Mouse (Mus musculus) bone marrow, adult 2 months (tissue): Measurements from ENCODE around the gene Iqsec1.

Experiments
- CTCF ChIP-seq: fragments of 200-500 bp; IDR thresholded peaks from 2 replicates; pipeline ENCODE4 v1.5.1; 2011; ENCODE audit warnings: low read length, control low read depth; ENCODE audit not compliant: control insufficient read depth, insufficient read depth
- POLR2A ChIP-seq: fragments of 200-500 bp; IDR thresholded peaks from 2 replicates; pipeline ENCODE4 v1.6.1; 2011; ENCODE audit warnings: low read depth, mild to moderate bottlenecking, control low read depth, low read length, borderline replicate concordance; ENCODE audit not compliant: control insufficient read depth

- TF ChIP-seq CTCF (no peak), POLR2A (peak; percentile 73; the same call in 1 of the 2 replicates)
Observed at GRCm38 (mm10) chr6:90757427-90757883, 231.0 kb downstream of the Iqsec1 start.
